Mouse (Mus musculus) adrenal gland, postnatal 36 days (tissue): ENCODE results near the gene Sez6l2. TPM values are rescaled to one million over a fixed set of nuclear protein-coding genes. Genes with fewer than 3 reads are reported as not detected.

Experiments
- DNase-seq, 2 experiments: peaks; one replicate each; pipeline ENCODE4 v3.0.0; 2021; ENCODE audit warnings: mixed read lengths in 1 of 2
- total RNA-seq, 2 experiments: library from RNA; stranded (reverse); gene quantifications; 2 replicates each; pipeline ENCODE4 v1.2.3; 2021

Gene Sez6l2
- total RNA-seq, 2 experiments from 2014 or later, result 47.1 to 108 TPM

GRCm38 (mm10) chr7:127008239-127009019 lies 58.1 kb downstream of the Sez6l2 start:
- DNase-seq, result peak; percentile 66 to 69

- no peak for DNase-seq
These were observed 59.1 kb downstream of the Sez6l2 start for GRCm38 (mm10) chr7:127009307-127010085.

GRCm38 (mm10) chr7:127011051-127011450 lies 60.7 kb downstream of the Sez6l2 start:
- no peak for DNase-seq

- no peak for DNase-seq
These were observed 61.4 kb downstream of the Sez6l2 start for GRCm38 (mm10) chr7:127011717-127012116.

- DNase-seq, result peak in 1 of 2 experiments; percentile 50
These were observed 62.0 kb downstream of the Sez6l2 start for GRCm38 (mm10) chr7:127012374-127012773.

GRCm38 (mm10) chr7:127012845-127013244 lies 62.5 kb downstream of the Sez6l2 start:
- DNase-seq, result no peak

GRCm38 (mm10) chr7:127013385-127013784 lies 63.0 kb downstream of the Sez6l2 start:
- DNase-seq, result no peak

DNA sequence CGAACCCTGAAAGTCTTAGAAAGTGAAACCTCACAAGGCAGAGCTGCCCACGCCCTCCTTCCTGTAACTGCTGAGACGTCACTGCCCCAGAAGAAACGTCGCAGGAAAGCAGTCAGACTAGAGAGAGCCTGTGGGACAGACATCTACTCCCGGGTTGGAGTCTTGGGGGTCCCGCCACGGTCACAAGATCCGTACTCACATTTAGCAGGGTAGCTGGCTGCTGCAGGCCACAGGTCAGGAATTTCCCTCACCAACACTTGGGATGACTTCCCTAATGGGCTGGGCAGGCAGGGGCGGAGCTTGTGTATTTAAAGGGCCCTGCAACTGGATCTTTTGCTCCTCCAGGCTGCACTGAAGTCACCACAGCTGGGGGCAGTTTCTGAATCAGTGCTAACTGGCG lies 64.0 kb downstream of the Sez6l2 start, which contains the start of gene Mvp:
Gene Mvp (minus strand): TSS at position 302 of the 400 bp plus-strand sequence.
- DNase-seq, result peak; percentile 82 to 87

- no peak for DNase-seq
These were observed 64.6 kb downstream of the Sez6l2 start for GRCm38 (mm10) chr7:127014993-127015392.

- peak; percentile 69 to 79 for DNase-seq
These were observed 65.7 kb downstream of the Sez6l2 start for GRCm38 (mm10) chr7:127016081-127016480.

GRCm38 (mm10) chr7:127016481-127016485 lies 65.9 kb downstream of the Sez6l2 start, which contains the start of gene Pagr1b:
Gene Pagr1b (minus strand): TSS chr7:127016484.
- DNase-seq, result no peak

DNA sequence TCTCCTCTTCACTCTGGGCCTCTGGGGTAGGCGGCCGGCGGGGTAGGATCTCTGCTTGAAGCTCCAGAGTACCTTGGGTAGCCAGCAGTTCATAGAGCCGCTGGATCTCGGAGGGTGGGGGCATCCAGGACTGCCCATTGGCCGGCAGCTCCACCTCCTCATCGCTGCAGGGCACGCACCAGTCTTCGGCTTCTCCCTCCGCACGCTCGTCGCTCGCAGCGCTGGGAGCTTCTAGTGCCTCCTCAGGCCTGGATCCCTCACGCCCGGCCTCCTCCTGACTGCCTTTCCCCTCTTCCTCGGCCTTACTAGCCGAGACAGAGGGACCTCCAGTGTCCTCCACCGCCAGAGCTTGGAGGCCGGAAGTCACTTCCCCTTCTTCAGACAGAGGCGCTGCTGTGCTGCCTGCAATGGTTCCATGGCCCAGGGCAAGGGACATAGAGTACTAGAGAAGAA lies 66.1 kb downstream of the Sez6l2 start:
- peak; percentile 76 to 79 for DNase-seq

DNA sequence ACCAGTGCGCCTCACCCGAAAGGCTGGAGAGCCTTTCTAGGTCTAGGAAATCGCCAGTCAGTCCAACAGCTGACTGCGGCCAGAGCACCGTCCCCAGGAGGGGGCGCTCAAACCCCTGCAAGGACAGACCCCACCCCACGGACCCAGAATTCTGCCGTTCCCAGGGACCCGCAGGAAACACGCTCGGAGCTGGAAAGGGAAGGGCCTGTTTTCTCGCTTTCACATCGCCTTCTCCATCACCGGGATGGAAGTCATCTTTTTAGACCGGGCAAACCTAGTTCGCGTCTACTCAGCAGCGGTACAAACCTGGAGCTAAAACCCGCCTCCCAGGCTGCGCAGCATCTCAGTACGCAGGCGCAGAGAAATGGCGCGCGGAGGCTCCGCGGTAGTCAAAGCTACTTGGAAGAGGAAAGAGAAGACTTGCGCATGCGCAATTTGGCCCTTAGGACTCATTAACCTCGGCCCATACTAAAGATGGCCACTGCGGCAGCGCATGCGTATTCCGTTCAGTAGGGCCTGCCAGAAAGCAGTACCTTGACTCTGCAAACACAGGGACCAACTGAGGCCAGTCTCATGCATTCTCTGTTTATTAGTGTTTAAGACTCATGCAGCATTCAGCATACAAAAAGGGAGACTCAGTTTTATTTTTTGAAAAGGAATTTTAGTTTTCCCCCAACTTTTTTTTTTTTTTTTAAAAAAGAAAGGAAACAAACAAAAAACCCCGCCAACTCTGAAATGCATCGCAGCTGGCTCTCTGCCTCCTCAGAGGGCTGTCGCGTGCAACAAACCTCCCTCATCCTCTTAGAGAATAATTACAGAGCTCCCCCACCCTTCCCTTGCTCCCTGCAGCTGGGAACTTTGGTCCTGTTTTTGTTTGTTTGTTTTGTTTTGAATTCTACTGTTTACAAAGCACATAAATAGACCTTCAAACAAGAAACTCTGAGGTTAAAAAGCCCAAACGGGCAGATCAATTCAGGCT lies 66.9 kb downstream of the Sez6l2 start, which contains the start of gene Pagr1a:
Gene Pagr1a (minus strand): TSS at position 382 of the 979 bp plus-strand sequence.
- peak; percentile 97 for DNase-seq

- no peak for DNase-seq
These were observed 67.6 kb downstream of the Sez6l2 start for GRCm38 (mm10) chr7:127017950-127018345.

DNA sequence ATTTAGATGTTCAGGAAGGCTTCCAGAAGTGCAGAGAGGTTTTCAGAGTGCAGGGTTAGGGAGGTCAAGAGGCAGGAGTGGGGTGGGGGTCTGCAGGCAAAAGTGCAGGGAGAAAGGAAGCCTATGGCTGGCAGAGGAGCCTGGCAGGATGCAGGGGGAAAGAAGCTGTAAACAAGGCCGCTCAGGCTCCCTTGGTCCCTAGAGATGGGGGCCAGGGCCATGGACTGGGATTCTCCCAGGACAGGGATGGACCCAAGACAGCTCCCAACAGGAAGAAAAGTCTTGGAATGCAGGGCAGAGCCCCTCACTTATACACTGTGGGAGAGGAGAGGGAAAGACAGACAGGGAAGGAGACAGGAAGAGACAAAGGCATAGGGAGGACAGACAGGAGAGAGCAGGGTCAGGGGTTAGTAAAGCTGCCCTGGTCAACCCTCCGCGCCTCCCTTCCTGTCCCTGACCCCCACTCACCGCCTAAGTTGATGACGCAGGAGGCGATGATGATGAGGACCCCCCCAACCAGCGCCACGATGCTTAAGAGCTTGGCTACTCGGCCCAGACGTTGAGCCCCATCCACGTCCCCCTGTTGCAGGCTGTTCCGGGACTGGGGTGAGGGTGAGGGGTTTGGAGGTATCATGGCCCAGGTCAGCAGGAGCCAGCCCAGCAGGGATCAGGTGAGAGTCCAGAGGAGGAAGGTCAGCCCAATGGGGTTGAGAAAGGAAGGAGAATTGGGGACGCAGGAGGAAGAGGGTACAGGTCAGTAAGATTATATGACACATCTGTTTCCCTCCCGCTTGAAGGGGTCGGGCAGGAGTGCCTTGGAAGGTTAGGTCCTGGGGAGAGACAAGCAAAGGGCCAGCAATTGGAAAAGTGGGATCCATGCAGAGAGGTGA lies 68.3 kb downstream of the Sez6l2 start:
- no peak for DNase-seq

DNA sequence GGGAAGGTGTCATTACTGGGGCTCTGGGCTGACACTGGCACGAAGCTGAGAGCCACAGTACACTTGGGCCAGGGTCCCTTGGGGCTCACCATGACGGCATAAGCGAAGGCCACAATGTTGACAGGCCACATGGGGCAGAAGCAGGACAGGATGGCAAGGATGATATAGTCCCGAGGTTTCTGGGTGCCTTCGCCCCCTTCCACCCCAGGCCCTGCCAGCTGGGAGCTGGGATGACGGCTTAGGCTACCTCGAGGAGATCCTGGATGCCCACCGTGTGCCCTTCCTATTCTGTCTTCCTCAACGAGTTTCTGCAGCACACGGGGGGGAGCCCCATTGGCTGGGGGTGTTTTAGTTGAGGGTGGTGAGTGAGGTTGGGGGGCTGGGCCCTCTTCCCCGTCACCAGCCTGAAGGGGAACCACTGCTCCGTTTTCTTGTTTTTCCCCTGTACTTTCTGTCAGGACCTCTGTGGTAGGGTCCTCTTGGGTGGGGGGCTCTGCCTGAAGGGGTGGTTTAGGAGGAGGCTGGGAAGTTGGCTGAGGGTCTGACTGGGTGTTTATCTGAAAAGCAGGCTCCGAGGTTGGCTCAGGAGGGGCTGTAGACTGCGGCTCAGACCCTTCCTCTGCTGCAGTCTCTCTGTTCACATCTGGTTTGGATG lies 69.1 kb downstream of the Sez6l2 start:
- no peak for DNase-seq

GRCm38 (mm10) chr7:127020031-127020430 lies 69.7 kb downstream of the Sez6l2 start:
- no peak for DNase-seq
